Comparison of ENCODE assay signal across 16 mouse cellular contexts in genomic region chr19:17643128-17643797, GRCm38 (mm10).
DNase-seq lines count a peak whose midpoint lies in the region; ATAC-seq and TF ChIP-seq lines count a peak whose summit lies in the region.
"Had no signal": no experiment of that assay in that cellular context is flagged by ENCODE, and none has a peak within 500 bp of the region (broad histone marks: within the 10 kb centered on the region; RNA-seq: fewer than 3 reads in every experiment).

No protein-coding gene starts in this region.

- peak; percentile 28 for TF ChIP-seq CTCF in hindbrain, postnatal 0 days (IDR thresholded peaks at IDR 0.05; ENCODE audit: low read depth)
- peak; percentile 42 for TF ChIP-seq CTCF in midbrain, postnatal 0 days (IDR thresholded peaks at IDR 0.05)

- H3K9ac ChIP-seq in hindbrain, postnatal 0 days (replicated peaks; ENCODE audit: low read length) = no peak overlapping the region
- H3K9ac ChIP-seq in hindbrain, embryonic 11.5 days (ENCODE audit: low read depth, low read length) = no peak overlapping the region
- H3K9ac ChIP-seq in midbrain, embryonic 14.5 days (replicated peaks; ENCODE audit: low read length) = no peak overlapping the region
- no peak overlapping the region for H3K9ac ChIP-seq in midbrain, embryonic 11.5 days (ENCODE audit: low read length)
- H3K9ac ChIP-seq in midbrain, postnatal 0 days (replicated peaks; ENCODE audit: low read length, poor library complexity, severe bottlenecking) = no peak overlapping the region
- H3K9ac ChIP-seq: embryonic facial prominence, embryonic 13.5 days; heart, embryonic 13.5 days had no signal

- H3K27me3 ChIP-seq in hindbrain, postnatal 0 days (ENCODE audit: insufficient read depth, low read length) = no peaks in the 10 kb centered on the region
- H3K27me3 ChIP-seq in hindbrain, embryonic 11.5 days (ENCODE audit: control insufficient read depth, insufficient read depth, low read length) = no peaks in the 10 kb centered on the region
- no peaks in the 10 kb centered on the region for H3K27me3 ChIP-seq in midbrain, embryonic 14.5 days (ENCODE audit: control insufficient read depth, insufficient read depth, low read length)
- H3K27me3 ChIP-seq in midbrain, embryonic 11.5 days (ENCODE audit: control insufficient read depth, insufficient read depth, low read length) = no peaks in the 10 kb centered on the region
- no peaks in the 10 kb centered on the region for H3K27me3 ChIP-seq in midbrain, postnatal 0 days (ENCODE audit: insufficient read depth, low read length)
- H3K27me3 ChIP-seq: embryonic facial prominence, embryonic 13.5 days; heart, embryonic 13.5 days had no signal

- WGBS in hindbrain, postnatal 0 days = 41% methylated on average over 3 of the region's 3 CpGs
- 80% methylated on average over 3 of the region's 3 CpGs for WGBS in hindbrain, embryonic 11.5 days
- 57% methylated on average over 3 of the region's 3 CpGs for WGBS in midbrain, embryonic 14.5 days
- WGBS in midbrain, embryonic 11.5 days = 78% methylated on average over 3 of the region's 3 CpGs
- WGBS in midbrain, postnatal 0 days = 45% methylated on average over 3 of the region's 3 CpGs

- no peak for ATAC-seq in hindbrain, postnatal 0 days
- no peak for ATAC-seq in hindbrain, embryonic 11.5 days (ENCODE audit: low FRiP score)
- ATAC-seq in midbrain, embryonic 14.5 days (ENCODE audit: low FRiP score, low TSS enrichment) = no peak; the same call in 1 of the 2 replicates
- no peak for ATAC-seq in midbrain, embryonic 11.5 days (ENCODE audit: low FRiP score)
- ATAC-seq in midbrain, postnatal 0 days (ENCODE audit: low FRiP score) = no peak

- H3K36me3 ChIP-seq in hindbrain, postnatal 0 days (ENCODE audit: insufficient read depth, low read length) = no peaks in the 10 kb centered on the region
- no peaks in the 10 kb centered on the region for H3K36me3 ChIP-seq in hindbrain, embryonic 11.5 days (ENCODE audit: control insufficient read depth, insufficient read depth, low read length)
- H3K36me3 ChIP-seq in midbrain, embryonic 14.5 days (ENCODE audit: control insufficient read depth, insufficient read depth, low read length) = no peaks in the 10 kb centered on the region
- no peaks in the 10 kb centered on the region for H3K36me3 ChIP-seq in midbrain, embryonic 11.5 days (ENCODE audit: control insufficient read depth, insufficient read depth, low read length)
- H3K36me3 ChIP-seq in midbrain, postnatal 0 days (ENCODE audit: insufficient read depth, low read length) = no peaks in the 10 kb centered on the region

- H3K4me3 ChIP-seq in hindbrain, postnatal 0 days (ENCODE audit: low read length) = no peak overlapping the region
- H3K4me3 ChIP-seq in hindbrain, embryonic 11.5 days (ENCODE audit: low read depth, low read length) = no peak overlapping the region
- no peak overlapping the region for H3K4me3 ChIP-seq in midbrain, embryonic 14.5 days (replicated peaks; ENCODE audit: low read depth, low read length)
- no peak overlapping the region for H3K4me3 ChIP-seq in midbrain, embryonic 11.5 days (ENCODE audit: low read depth, low read length)
- H3K4me3 ChIP-seq in midbrain, postnatal 0 days (ENCODE audit: low read depth, low read length) = no peak overlapping the region
- H3K4me3 ChIP-seq: embryonic facial prominence, embryonic 13.5 days; forebrain, embryonic 10.5 days; heart, embryonic 13.5 days had no signal

- peak; percentile 79 for DNase-seq in adrenal gland, adult 2 months
- DNase-seq in adrenal gland, postnatal 25 days = no peak
- DNase-seq in hindbrain, postnatal 0 days (ENCODE audit: low spot score) = peak; percentile 61
- no peak for DNase-seq in hindbrain, embryonic 11.5 days (ENCODE audit: low spot score)
- DNase-seq in midbrain, embryonic 14.5 days = peak; percentile 40
- no peak for DNase-seq in midbrain, embryonic 11.5 days (ENCODE audit: low spot score, missing footprints)
- peak; percentile 50 for DNase-seq in midbrain, postnatal 0 days (ENCODE audit: low spot score)
- DNase-seq in right cerebral cortex, postnatal 36 days (ENCODE audit: low spot score in 2 of 2) = no peak
- DNase-seq: cerebellum, postnatal 36 days; heart, postnatal 4 days; kidney, adult 8-10 months; right cerebral cortex, postnatal 25 days had no signal

- no peak overlapping the region for H3K27ac ChIP-seq in hindbrain, postnatal 0 days
- H3K27ac ChIP-seq in hindbrain, embryonic 11.5 days (ENCODE audit: low read depth, low read length) = no peak overlapping the region
- no peak overlapping the region for H3K27ac ChIP-seq in midbrain, embryonic 14.5 days (replicated peaks; ENCODE audit: low read depth, low read length)
- no peak overlapping the region for H3K27ac ChIP-seq in midbrain, embryonic 11.5 days (ENCODE audit: low read depth, low read length)
- H3K27ac ChIP-seq in midbrain, postnatal 0 days (ENCODE audit: low read depth, low read length) = no peak overlapping the region
- H3K27ac ChIP-seq: embryonic facial prominence, embryonic 13.5 days; forebrain, embryonic 10.5 days; heart, embryonic 13.5 days had no signal

- H3K4me2 ChIP-seq in hindbrain, postnatal 0 days (ENCODE audit: low read depth, low read length) = no peak overlapping the region
- no peak overlapping the region for H3K4me2 ChIP-seq in hindbrain, embryonic 11.5 days (replicated peaks; ENCODE audit: low read depth, low read length)
- no peak overlapping the region for H3K4me2 ChIP-seq in midbrain, embryonic 14.5 days (ENCODE audit: low read length)
- H3K4me2 ChIP-seq in midbrain, embryonic 11.5 days = no peak overlapping the region
- no peak overlapping the region for H3K4me2 ChIP-seq in midbrain, postnatal 0 days (ENCODE audit: low read depth, low read length, poor library complexity, severe bottlenecking)
- H3K4me2 ChIP-seq: embryonic facial prominence, embryonic 13.5 days; heart, embryonic 13.5 days; liver, embryonic 11.5 days had no signal

- no peaks in the 10 kb centered on the region for H3K9me3 ChIP-seq in hindbrain, postnatal 0 days (ENCODE audit: low read length)
- H3K9me3 ChIP-seq in hindbrain, embryonic 11.5 days (ENCODE audit: control insufficient read depth, low read length) = no peaks in the 10 kb centered on the region
- no peaks in the 10 kb centered on the region for H3K9me3 ChIP-seq in midbrain, embryonic 14.5 days (ENCODE audit: control insufficient read depth, low read length)
- H3K9me3 ChIP-seq in midbrain, embryonic 11.5 days (ENCODE audit: control insufficient read depth, low read length) = no peaks in the 10 kb centered on the region
- no peaks in the 10 kb centered on the region for H3K9me3 ChIP-seq in midbrain, postnatal 0 days (ENCODE audit: low read length)
- H3K9me3 ChIP-seq: embryonic facial prominence, embryonic 13.5 days; forebrain, embryonic 10.5 days; heart, embryonic 13.5 days had no signal

- peaks cover 4% of the 10 kb centered on the region; the same call in 1 of the 2 replicates for H3K4me1 ChIP-seq in hindbrain, postnatal 0 days (ENCODE audit: insufficient read depth, low read length)
- no peaks in the 10 kb centered on the region for H3K4me1 ChIP-seq in hindbrain, embryonic 11.5 days (replicated peaks; ENCODE audit: control insufficient read depth, insufficient read depth, low read length)
- no peaks in the 10 kb centered on the region for H3K4me1 ChIP-seq in midbrain, embryonic 14.5 days (ENCODE audit: control insufficient read depth, insufficient read depth, low read length)
- H3K4me1 ChIP-seq in midbrain, embryonic 11.5 days (ENCODE audit: control insufficient read depth, insufficient read depth, low read length) = no peaks in the 10 kb centered on the region
- no peaks in the 10 kb centered on the region for H3K4me1 ChIP-seq in midbrain, postnatal 0 days (ENCODE audit: insufficient read depth, low read length)
- H3K4me1 ChIP-seq: heart, embryonic 13.5 days had no signal

Comparison
In these comparisons a context has a peak if more than half of its experiments do, and no peak if none do; other contexts are left out.
1. DNase-seq: peak in adrenal gland, adult 2 months (single experiment), hindbrain, postnatal 0 days (single experiment), midbrain, embryonic 14.5 days (single experiment) and midbrain, postnatal 0 days (single experiment); none in adrenal gland, postnatal 25 days (single experiment), hindbrain, embryonic 11.5 days (single experiment), midbrain, embryonic 11.5 days (single experiment) and right cerebral cortex, postnatal 36 days (0 of 2).